Mouse (Mus musculus) cerebellum, adult 9-10 months (tissue): ENCODE results near the gene Col19a1.
A peak's percentile ranks its signal among the peaks of the same experiment; 100 is the strongest.

ENCODE experiments used
- DNase-seq: peaks from one replicate; pipeline ENCODE4 v3.0.0; 2022

The Col19a1 gene

DNA sequence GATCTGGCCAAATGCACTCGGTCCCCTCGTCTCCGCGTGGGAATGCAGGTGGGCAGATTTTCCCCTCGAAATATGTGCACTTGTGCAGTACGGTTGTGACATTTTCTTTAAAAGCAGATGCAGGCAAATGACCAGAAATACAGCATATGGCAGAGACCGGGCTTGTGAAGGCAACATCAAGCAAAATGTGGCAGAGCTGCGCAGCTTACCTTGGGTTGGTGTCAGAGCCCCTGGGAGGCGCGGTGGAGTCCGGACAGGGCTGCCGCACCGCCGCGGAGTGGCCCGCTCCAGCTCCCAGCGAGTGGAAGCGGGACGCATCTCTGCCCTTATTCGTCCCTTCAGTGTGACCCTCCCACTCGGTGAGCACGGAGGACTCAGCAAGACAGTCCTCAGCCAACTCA is at the start of gene Col19a1:
Gene Col19a1, minus strand, starts transcription at position 332 of the 401 bp plus-strand sequence.
- peak; percentile 69 for DNase-seq

DNA sequence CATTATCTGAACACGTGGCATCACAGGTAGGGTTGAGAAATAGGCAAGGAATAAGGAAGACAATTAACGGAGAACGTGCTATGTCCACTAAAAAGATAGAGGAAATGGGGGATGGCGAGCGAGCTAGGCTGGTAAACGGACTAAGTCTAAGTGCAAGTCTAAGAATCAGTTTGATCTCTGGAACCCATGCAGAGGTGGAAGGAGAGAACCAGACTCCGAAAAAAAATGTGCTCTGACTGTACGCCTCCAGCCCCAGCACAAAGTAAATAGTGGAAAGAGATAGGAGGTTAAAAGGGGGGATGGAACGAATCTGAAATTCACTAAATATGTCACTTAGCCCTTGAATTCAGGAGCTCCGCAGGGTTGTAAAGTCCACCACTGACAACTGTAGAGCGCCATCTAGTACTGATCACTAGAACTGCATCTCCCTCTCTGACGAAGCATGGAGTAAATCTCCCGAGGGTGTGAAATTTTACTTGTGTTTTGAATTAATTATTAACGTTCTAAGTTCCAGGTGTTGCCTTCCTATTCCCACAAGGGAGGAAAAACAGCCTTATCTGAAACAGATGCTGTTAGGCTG is 46.4 kb upstream of the Col19a1 start:
- peak; percentile 61 for DNase-seq

DNA sequence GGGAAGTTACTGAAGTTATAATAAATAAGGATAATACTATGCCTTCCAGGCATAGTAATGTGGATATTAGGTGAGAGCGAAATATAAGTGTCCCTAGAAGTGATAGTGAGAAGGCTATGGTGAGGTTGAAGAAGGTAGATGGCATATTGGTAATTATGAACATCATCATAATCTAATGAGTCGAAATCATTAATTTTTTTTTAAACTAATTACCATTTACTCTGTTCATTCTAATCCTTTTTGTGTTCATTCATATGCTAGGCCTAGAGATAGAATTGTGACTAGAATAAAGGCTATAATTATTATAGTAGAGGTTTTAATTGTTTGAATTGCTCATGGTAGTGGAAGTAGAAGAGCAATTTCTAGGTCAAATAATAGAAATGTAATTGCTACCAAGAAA is 25.3 kb upstream of the Col19a1 start:
- peak; percentile 78 for DNase-seq

DNA sequence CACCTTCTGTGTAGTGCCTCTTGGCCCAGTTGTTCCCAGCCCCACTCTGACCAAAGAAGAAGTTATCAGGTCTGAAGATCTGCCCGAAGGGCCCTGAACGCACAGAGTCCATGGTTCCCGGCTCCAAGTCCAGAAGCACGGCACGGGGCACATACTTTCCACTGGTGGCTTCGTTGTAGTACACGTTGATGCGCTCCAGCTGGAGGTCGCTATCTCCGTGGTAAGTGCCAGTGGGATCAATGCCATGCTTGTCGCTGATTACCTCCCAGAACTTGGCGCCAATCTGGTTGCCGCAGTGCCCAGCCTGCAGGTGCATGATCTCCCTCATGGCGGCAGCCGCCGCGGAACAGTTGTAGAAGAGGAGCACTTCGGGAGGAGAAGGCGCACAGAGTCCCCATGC is 7.8 kb upstream of the Col19a1 start:
- DNase-seq = no peak

DNA sequence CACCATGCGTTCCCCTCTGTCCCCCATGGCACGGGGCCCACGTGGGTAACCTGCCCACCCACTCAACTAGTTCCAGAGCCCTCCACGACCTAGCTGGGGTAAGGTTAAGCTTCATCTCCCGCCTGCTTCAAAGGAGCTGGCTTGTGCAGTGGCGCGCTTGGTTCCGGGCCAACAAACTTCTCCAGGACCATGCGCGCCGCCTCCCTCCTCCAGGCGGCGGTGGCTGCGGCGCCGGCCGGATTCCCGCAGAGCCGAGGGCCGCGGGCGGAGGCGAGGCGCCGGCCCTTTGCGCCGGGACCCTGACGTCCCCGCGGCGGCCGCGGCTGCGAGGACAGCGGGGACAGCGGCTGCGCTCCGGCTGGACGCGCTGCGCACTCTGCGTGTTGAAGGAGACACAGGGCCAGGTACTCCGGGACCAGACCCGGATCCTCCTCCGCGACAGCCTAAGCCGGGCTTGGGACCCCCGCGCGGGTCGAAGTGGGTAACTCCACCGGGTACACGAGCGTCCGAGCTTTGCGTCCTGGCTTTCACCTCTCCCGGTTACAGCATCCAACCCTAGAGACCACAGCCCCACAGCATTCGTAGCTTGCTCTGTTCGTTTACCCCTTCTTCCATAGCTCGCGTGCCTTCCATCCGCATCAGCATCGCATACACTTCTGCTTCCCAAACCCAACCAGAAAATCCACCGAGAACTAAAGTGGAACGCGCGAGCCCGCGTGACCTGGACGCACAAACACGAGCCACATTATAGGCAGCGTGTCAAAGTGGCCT is 717 bp downstream of the Col19a1 start:
- peak; percentile 40 for DNase-seq

DNA sequence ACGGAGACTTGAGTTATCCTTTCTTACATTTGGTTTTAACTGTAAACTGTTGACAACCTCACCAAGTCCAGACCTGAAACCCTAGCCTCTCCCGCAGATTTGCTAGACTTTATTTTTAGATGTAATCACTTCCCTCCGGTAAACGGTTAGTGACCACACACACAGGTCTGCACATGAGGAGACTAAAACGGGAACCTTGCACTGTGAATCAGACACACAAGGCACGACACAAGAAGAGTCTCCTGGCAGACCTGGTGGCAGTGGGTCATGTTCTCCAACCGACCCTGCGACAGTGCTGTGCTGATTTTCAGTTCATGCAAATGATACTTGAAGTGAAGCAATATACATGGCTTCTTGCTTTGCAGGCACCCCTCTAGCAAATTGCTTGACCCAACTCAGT is 14.7 kb downstream of the Col19a1 start:
- no peak for DNase-seq

DNA sequence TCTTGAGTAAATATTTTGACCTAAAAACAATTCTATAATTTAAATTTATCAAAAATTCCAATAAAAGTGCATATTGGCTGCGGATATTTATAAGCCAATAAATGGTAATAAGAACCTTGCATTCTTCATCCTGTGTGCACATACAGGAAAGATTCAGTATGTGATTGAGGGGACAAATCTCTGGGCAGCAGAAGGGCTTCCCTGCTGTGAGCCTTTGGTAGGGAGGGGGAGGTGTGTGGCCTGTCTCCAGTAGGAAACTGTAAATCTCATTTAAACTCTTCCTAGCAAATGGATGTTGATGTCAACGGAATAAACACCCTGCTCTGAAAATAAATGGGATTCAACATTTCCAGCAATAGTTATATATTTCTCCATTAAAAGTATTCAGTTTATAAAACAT is 23.2 kb downstream of the Col19a1 start:
- DNase-seq = peak; percentile 61

DNA sequence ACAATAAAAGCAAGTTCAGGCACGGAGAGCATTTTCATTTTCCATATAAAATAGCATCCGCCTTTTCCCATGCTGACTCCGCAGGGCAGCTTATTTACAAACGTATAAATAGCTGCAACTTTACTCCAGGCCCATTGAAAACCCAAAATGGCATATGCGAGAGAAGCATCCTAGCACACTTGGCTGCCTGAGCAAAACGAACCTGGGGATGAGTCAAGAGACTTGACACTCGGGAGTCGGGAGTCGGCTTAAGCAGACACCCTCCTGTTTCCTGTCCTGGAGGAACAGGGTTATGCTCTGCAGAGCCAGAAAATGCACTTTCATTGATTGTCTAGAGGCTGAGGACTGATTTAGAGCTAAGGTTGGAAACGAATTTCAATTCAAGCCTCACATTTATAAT is 29.3 kb downstream of the Col19a1 start:
- DNase-seq = peak; percentile 20

DNA sequence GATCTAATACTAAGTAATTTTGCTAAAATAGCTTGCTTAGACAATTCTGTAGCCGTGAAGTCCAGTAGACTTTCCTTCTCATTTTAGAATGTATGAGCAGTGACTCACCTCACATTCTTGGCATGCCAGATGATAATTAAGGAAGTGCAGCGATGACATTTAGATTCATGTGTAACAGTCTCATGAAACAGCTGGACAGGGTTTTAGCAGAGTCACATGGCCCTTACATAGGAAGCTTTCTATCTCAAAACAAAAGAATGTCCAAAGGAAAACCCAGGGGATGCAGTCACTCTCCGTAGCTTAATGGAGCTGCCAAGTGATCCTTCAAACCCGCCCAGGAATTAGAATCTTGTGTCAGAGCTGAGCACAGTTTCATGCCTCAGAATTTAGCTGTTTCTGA is 33.8 kb downstream of the Col19a1 start:
- DNase-seq = no peak

DNA sequence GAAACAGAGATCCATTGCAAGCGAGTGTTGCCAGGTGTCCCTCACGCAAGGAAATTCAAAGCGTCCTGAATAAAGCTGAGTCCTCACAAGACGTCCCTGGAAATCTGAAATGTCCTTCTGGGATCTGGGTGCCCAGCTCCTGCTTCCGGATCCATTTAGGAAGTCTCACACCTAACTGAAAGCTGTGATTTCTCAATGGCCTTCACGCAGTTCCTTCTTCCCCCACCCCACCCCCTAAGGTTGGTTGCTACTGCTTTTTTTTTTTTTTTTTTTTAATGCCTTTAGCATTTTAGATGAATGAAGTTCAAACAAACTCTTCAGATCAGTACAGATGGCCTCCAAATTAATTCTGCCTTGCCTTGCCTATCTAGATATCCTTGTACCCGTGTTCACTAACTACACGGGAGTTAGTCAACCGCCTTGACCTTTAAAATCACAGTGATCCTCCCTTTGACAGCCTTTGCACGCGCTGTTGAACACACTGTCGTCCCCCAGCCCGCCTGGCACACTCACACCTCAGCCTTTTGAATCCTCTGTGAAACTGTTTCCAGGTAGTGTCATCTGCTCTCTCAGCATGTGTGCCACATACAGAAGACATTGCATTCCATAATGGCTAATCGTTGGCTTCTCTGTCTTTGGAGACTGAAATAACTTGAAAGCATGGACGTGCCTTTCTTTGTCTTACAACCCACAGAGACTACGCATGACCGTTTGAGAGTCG is 36.6 kb downstream of the Col19a1 start:
- peak; percentile 82 for DNase-seq

DNA sequence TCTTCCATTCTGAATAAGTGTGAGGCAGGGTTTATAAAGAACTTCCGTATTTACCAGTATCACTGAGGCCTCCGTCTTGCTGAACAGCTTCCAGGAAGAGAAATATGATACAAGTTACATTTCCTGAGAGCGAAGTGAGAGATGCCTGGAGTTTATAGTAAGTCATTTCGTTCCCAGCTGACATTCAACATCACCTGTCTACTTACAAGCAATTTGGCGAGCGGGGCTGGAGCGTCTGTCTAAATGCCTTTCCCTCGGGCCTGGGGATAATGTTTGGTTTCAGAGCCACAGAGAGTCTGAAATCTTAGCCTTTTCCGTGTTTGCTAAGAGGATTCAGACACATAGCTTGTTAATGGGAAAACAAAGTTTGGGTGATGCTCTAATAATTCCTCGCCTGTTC is 37.2 kb downstream of the Col19a1 start:
- peak; percentile 23 for DNase-seq

DNA sequence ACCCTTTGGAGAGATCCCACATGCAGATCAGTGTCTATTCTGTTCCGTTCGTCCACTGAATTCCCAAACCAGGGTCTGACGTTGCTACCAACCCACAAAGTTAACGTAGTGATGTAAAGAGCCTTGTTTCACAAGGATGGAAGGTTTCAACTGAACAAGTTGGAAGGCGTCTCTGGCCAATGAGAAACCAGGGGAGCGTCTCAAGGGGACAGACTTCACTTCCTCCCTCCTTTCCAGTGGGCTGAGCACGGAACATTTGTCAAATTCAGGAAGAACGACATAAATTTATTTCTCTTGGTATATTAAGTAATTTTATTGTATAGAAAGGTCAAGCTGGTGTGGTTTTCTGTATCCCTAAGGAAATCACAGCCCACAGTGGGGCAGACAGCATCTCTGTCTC is 38.2 kb downstream of the Col19a1 start:
- no peak for DNase-seq

DNA sequence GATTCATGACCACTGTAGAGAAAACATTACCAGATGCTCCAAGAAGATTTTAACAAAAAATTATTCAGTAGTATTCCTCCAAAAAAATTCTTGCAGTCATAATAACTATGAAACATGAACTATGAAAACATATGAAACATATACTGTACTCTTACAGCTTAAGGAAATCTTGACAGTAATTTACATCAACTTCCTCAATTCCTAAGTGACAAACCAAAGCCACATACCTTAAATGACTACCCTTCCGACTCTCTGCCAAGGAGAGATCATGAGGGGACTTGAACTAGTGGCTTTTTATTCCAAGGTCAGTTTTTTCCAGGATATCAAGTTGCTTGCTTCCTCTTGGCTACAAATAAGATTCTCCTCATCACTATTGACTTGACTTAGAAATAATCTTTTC is 39.7 kb downstream of the Col19a1 start:
- no peak for DNase-seq

DNA sequence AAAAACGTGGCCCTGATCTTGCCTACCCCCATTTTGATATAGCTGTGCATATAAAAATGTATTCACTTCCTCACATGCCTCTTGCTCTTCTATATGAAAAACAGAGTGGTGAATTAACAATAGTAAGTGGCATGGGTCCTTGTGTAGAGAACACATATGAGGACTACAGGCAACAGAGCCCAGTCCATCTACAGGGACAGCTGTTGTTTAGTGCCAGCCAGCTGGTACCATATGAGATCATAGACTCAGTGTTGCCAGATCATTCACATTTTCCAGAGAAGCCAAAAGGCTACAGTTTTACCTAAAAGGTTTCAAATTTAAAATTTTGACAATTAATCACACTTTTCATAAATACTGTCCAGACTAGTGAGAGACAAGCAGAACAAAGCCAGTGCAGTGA is 47.4 kb downstream of the Col19a1 start:
- DNase-seq = no peak

DNA sequence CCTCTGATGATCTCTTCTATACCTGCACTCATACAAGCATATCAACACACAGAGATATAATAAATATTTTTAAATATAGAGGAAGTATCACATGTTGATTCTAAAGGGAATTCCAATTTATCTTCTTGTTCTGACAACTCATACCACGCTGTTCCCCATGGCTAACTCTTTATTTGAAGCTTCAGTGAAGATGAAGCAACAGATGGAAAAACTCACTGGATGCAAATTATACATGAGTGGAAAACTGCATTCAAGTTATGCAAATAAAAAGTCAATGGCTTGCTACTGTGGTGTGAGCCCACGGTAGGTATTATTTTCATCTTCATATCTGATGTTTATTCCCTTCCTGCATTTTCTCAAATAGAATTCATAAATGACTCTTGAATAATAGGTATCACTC is 60.1 kb downstream of the Col19a1 start:
- DNase-seq = no peak

DNA sequence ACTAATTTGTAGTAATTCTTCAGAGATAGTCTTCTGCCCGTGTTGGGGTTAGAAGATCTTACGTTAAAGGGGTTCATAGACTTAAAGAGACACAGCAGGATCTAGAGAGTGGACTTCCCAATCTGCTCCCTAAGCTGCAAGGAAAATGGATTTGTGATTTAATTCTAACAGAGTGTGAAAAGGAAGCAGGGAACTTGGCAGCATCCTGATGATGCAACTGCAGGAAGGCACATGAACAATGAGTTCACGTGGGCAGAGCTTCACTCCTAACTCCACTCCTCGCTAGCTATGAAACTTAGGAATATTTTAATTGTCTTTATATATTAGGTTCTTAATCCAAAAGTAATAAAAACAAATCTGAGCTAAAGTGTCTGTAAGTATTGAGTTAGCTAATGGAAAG is 69.8 kb downstream of the Col19a1 start:
- no peak for DNase-seq

DNA sequence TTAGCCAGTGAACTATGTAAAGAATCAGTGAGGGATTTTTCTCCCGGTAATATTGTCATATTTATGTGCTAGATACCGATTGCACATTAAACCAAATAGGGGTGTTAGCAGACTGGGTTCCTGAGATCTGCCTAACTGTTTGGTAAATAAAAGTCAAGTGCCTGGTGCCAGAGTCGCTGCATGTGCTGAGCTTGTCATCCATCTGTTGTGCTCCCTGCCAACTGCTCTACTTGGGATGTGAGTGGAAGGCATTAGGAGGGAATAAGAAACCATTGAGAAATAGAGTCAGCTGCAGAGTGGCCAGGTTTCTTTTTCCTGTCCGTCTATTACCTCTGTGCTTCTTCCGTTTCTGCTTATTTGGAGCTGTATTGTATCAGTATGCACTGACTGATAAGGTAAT is 71.9 kb downstream of the Col19a1 start:
- DNase-seq = peak; percentile 85

DNA sequence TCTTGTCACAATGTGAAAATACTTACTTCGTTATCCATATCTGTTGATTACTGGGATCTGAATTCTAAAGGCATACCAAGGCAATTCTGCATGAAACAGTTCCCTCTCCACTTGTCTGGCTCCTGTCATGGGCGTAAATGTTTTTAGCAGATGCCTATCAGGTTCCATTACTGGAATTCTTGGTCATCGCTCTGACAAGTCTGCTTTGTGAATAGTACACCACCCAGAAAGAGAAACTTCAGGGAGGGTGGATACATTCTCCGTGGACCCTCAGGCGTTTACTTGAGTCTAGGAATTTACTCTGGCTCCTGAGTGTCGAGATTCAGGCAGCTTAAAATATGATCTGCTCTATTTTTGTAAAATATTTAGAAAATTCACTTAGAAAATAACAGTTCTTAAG is 75.7 kb downstream of the Col19a1 start:
- DNase-seq = no peak

DNA sequence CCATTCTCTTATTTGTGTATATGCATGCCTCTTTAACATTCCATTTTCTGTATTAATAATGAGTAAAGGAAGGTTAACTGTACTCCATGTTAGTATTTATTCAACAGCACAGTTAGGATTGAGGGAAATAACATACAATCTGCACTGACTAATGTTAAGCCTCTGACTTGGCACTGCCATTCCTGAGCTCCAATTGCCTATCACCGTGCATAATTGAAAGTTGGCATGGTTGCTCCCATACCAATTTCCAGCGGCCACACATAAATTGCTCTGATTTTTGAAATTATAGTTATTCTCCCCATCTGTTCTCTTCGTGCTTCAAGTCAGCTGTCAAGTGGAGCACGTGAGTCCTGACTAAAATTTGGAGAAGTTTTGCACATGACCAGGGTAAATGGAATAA is 91.9 kb downstream of the Col19a1 start:
- DNase-seq = no peak

DNA sequence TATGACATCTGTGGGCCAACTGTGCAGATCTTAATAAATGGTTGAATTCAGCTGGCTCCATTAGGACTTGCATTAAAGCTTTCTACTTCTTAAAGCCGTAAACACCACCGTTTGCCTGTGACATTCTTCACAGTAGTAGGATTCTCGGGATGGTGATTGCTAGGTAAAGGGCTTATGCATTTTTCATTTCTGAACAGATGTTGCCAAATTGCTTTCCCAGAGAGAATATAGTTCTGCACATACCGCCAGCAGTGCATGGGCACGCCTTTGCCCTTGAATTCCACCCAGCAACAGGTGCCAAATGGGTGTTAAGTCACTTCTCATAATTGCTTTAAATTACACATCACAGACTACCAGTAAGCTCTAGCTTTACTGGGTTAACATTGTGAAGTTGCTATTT is 103.1 kb downstream of the Col19a1 start:
- DNase-seq = no peak

DNA sequence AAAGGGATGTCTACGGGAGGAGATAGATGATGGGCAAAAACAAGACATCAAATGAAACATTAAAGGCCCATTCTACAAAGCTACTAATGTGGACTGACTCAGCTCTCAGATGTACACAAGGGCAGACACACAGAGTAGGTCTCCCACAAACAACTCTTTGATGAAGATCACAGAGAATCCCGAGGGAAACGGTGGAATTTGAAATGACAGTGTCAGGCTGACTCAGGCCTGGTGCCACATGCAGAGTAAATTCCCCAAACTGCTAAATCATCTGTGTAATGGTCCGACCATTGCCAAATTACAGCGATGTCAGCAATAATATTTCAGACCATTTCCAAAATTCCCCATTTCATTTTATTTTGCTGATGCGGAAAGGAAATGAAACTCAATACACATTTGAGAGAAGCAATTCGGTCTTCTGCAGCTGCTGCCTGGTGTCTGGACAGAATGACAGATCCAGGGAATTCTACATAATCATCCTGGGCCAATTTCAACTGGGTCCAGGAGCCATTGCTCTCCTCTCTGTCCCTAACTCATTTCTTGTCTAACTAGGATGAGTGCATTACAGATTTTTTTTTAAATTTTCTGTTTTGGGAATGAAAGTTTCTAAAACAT is 116.1 kb downstream of the Col19a1 start:
- DNase-seq = no peak

DNA sequence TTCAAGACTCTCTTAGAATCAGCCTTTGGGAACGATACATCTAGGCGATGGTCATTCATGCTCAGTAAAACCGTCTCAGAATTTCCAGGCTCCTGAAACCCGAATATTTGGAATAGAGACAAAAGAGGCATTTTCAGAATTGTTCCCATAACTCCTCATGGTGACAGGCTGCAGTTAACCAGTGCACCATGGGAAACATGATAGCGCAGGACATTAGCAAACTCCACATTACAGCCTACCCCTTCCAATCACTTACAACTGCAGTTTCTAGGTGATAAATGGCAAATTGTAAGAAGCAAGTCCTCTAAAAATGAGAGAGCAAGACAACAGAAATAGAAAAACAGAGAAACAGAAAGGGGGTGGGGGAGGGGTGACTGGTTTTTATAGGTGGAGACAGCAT is 116.6 kb downstream of the Col19a1 start:
- no peak for DNase-seq

DNA sequence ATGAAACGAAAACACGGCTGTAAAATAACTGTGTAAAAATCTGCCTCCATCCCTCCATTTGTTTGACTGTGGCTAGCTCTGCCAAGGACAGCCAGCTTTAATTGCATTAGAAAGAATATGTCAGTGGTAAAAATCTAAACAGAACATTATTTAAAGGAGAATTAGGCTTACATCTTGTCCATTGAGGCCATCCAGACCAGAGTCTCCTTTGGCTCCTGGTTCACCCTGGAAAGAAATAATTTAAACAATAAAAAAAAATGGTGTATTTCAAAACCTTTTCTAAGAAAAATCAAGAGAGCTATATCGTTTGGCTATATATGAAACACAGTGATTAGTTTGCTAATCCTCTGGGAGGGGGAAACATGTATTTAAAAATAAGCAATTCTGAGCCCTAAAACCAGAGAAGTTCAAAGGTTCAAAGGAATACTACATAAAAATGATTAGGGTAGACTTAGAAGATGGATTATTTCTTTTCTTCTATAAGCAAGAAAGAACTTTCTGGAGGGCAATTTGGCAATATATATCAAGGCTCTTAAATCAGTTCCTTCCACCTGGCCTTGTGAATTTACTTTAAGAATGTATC is 125.9 kb downstream of the Col19a1 start:
- DNase-seq = no peak
